Mouse (Mus musculus) liver, postnatal 0 days (tissue): ENCODE data around the gene Klhl6.

Source experiments
- CTCF ChIP-seq: sonication (generic); IDR thresholded peaks from 2 replicates; pipeline ENCODE4 v1.5.1; 2016; ENCODE audit warnings: antibody characterized with exemption, low read depth
- EP300 ChIP-seq: IDR thresholded peaks from 2 replicates; pipeline ENCODE4 v1.6.1; 2016; ENCODE audit warnings: antibody characterized with exemption, low read depth, mild to moderate bottlenecking

GRCm38 (mm10) chr16:19976825-19977224 is 6.0 kb downstream of the Klhl6 start:
- TF ChIP-seq CTCF, result no peak
- TF ChIP-seq EP300, result no peak
